Mouse (Mus musculus) heart, embryonic 12.5 days (tissue): ENCODE measurements around the gene Mex3a. TPM values are rescaled to one million over a fixed set of nuclear protein-coding genes. Genes with fewer than 3 reads are reported as not detected.

ENCODE experiments used
- ATAC-seq: fragments of 200-750 bp; cut with Nextera tagmentation; 2 replicates; pipeline ENCODE4 v1.8.0; 2017; ENCODE audit warnings: moderate TSS enrichment, moderate library complexity; ENCODE audit not compliant: insufficient number of reproducible peaks, low FRiP score
- H3K27ac ChIP-seq: fragments of 300-500 bp; sonication (generic); 2 replicates; pipeline ENCODE4 v1.5.1; 2016; ENCODE audit warnings: mild to moderate bottlenecking, moderate library complexity; ENCODE audit not compliant: poor library complexity, severe bottlenecking
- H3K27me3 ChIP-seq: fragments of 300-500 bp; sonication (generic); replicated peaks from 2 replicates; pipeline ENCODE4 v1.6.1; 2016; ENCODE audit warnings: mild to moderate bottlenecking, moderate library complexity
- H3K36me3 ChIP-seq: fragments of 300-500 bp; sonication (generic); 2 replicates; pipeline ENCODE4 v1.6.1; 2016; ENCODE audit warnings: mild to moderate bottlenecking, moderate library complexity
- H3K4me1 ChIP-seq: fragments of 300-500 bp; sonication (generic); replicated peaks from 2 replicates; pipeline ENCODE4 v1.6.1; 2016; ENCODE audit warnings: mild to moderate bottlenecking
- H3K4me2 ChIP-seq: fragments of 300-500 bp; sonication (generic); 2 replicates; pipeline ENCODE4 v1.6.1; 2016; ENCODE audit warnings: mild to moderate bottlenecking, moderate library complexity
- H3K4me3 ChIP-seq: fragments of 300-500 bp; sonication (generic); 2 replicates; pipeline ENCODE4 v1.5.1; 2016; ENCODE audit warnings: mild to moderate bottlenecking
- H3K9ac ChIP-seq: fragments of 300-500 bp; sonication (generic); 2 replicates; pipeline ENCODE4 v1.6.1; 2016; ENCODE audit warnings: mild to moderate bottlenecking, moderate library complexity
- H3K9me3 ChIP-seq: fragments of 300-500 bp; sonication (generic); replicated peaks from 2 replicates; pipeline ENCODE4 v1.6.1; 2016; ENCODE audit warnings: mild to moderate bottlenecking, moderate library complexity
- WGBS: fragments of 180-500 bp; shearing (Covaris S2); methylation state at CpG from one replicate; pipeline ENCODE4 v1.1.7; 2016; 5-methylcytosine and 5-hydroxymethylcytosine counted together
- polyA plus RNA-seq: library from polyadenylated mRNA; unstranded; fragments of >200 nt; fragmentation: Nextera tagmentation; extraction: Ambion mirVana; gene quantifications from 2 replicates; pipeline ENCODE4 v1.2.1, GENCODE M21; 2016

Mex3a gene
- polyA plus RNA-seq, 1 experiment from 2014 or later: 11.8 TPM

- Histone ChIP-seq H3K27ac (peak overlapping the region; percentile 88), H3K4me3 (peak overlapping the region; percentile 48), H3K27me3 (no peaks in the 10 kb centered on the region), H3K9me3 (no peaks in the 10 kb centered on the region), H3K4me2 (peak overlapping the region; percentile 70), H3K4me1 (peaks cover 49% of the 10 kb centered on the region), H3K9ac (peak overlapping the region; percentile 71), H3K36me3 (no peaks in the 10 kb centered on the region)
- ATAC-seq: no peak
- whole genome bisulfite sequencing: 66% methylated on average over 3 of the region's 3 CpGs
Measured at GRCm38 (mm10) chr3:88509250-88509649, 22.9 kb upstream of the Mex3a start.

DNA sequence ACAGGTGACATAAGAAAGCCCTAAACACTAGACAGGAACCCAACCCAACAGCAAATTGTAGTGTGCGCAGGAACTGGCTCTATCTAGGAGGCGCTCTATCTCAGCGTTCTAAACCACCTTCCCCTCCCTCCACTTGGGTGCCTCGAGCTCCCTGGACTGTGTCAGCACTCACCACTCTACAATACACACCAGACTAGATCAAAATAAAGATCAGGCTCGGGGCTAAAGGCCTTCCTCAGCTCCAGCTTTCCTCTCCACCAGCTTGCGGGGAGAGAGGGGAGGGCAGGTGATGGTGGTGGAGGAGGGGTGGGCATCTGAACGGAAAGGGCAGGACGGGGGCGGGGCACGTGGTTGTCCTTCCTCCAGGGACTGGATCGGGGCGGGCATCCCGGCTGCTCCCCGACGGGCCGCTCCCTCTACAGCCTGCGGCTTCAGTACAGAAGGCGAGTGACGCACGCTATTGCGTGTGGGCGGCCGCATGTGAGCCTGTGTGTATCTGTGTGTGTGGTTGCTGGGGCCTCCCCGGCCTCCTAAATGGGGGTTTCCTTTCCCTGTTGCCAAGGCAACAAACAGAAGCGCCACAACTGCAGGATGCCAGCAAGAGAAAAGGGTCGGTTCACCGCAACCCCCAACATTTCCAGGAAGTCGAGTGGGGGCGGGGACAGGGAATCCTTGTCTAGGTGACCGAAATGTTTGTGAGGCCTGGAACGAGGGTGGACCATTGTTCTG lies 22.3 kb upstream of the Mex3a start, which contains the start of gene Lmna:
Lmna (minus strand) TSS at position 265 of the 729 bp plus-strand sequence.
- Histone ChIP-seq H3K36me3 (no peaks in the 10 kb centered on the region), H3K27ac (peak within 1 kb of the TSS; percentile 88), H3K4me1 (peaks cover 49% of the 10 kb centered on the region), H3K4me3 (peak within 1 kb of the TSS; percentile 48), H3K9me3 (no peaks in the 10 kb centered on the region), H3K27me3 (no peaks in the 10 kb centered on the region), H3K9ac (peak within 1 kb of the TSS; percentile 71), H3K4me2 (peak within 1 kb of the TSS; percentile 70)
- peak; percentile 96 for ATAC-seq
- under 1% methylated on average over 31 of the region's 31 CpGs for WGBS

- Histone ChIP-seq H3K27ac (peak overlapping the region; percentile 88), H3K9me3 (no peaks in the 10 kb centered on the region), H3K4me1 (peaks cover 49% of the 10 kb centered on the region), H3K4me3 (peak overlapping the region; percentile 48), H3K4me2 (peak overlapping the region; percentile 70), H3K9ac (peak overlapping the region; percentile 71), H3K36me3 (no peaks in the 10 kb centered on the region), H3K27me3 (no peaks in the 10 kb centered on the region)
- WGBS: 52% methylated on average over 13 of the region's 13 CpGs
- ATAC-seq: no peak
Measured at GRCm38 (mm10) chr3:88510421-88511289, 21.5 kb upstream of the Mex3a start.

DNA sequence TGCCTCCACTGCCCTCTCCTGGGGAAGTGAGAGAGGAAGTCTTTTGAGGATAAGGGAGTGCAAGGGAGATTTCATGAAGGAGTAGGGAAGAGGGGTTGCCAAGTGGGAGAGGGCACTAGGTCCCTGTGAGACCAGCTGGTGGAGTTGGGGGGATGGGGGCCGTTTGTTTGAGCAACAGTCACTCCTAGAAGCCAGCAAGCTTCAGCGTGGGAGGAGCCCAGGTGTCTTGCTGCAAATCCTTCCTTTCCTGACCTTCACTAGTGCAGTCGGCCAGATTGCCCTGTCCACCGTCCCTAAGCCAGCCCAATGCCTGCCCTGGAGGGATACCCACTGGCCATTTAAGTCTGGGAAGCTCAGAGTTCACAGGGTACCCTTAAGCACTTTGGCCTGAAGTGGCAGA lies 20.6 kb upstream of the Mex3a start:
- 0 out of 2 replicates have a peak overlapping the region, but pooled peaks have one; percentile 17 for H3K9ac ChIP-seq
- WGBS: 55% methylated on average over 4 of the region's 4 CpGs
- H3K9me3 ChIP-seq: no peaks in the 10 kb centered on the region
- no peak overlapping the region for H3K4me2 ChIP-seq
- no peaks in the 10 kb centered on the region for H3K36me3 ChIP-seq
- no peak for ATAC-seq
- H3K27me3 ChIP-seq: no peaks in the 10 kb centered on the region
- H3K4me3 ChIP-seq: no peak overlapping the region
- peaks cover 49% of the 10 kb centered on the region for H3K4me1 ChIP-seq
- H3K27ac ChIP-seq: peak overlapping the region; percentile 56; the same call in 1 of the 2 replicates

GRCm38 (mm10) chr3:88512141-88512895 lies 19.9 kb upstream of the Mex3a start:
- no peaks in the 10 kb centered on the region for H3K27me3 ChIP-seq
- no peaks in the 10 kb centered on the region for H3K9me3 ChIP-seq
- WGBS: 42% methylated on average over 6 of the region's 6 CpGs
- H3K4me3 ChIP-seq: no peak overlapping the region
- H3K27ac ChIP-seq: peak overlapping the region; percentile 56; the same call in 1 of the 2 replicates
- H3K4me2 ChIP-seq: 0 out of 2 replicates have a peak overlapping the region, but pooled peaks have one; percentile 13
- peaks cover 45% of the 10 kb centered on the region for H3K4me1 ChIP-seq
- 0 out of 2 replicates have a peak overlapping the region, but pooled peaks have one; percentile 20 for H3K9ac ChIP-seq
- H3K36me3 ChIP-seq: no peaks in the 10 kb centered on the region
- no peak for ATAC-seq

DNA sequence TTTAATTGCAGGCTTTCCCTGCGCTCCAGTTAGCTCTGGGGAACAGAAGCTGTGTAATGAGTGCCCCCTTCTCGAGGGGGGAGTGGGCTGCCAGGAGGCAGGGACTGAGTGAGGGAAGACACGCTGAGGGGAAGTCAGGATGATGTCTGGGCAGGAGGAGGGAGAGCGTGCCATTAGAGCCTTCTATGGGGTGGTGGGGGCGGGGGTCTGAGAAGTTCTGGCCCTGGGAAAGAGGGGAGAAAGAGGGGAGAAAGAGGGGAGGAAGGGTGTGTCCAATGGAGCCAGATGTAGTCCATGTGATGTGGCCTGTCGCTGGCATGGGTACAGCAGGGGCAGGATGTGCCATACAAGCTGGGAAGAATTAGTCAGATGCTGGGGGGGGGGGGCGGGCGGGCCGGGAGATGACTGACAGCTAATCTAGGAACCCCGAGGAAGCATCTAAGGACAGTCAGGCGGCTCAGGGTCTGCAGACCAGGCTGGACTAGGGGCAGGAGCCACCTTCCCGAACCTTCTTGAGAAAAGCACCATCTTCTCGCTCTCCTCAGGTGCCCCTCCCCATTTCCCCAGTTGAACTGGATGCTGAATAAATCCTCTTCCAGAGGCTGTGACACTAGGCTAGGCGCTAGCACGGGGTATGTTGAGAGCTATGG lies 19.2 kb upstream of the Mex3a start:
- H3K4me3 ChIP-seq: no peak overlapping the region
- H3K9me3 ChIP-seq: no peaks in the 10 kb centered on the region
- no peaks in the 10 kb centered on the region for H3K36me3 ChIP-seq
- no peaks in the 10 kb centered on the region for H3K27me3 ChIP-seq
- ATAC-seq: no peak
- H3K4me1 ChIP-seq: peaks cover 44% of the 10 kb centered on the region
- H3K9ac ChIP-seq: 0 out of 2 replicates have a peak overlapping the region, but pooled peaks have one; percentile 20
- H3K4me2 ChIP-seq: peak overlapping the region; percentile 13; the same call in 1 of the 2 replicates
- 34% methylated on average over 12 of the region's 15 CpGs for WGBS
- peak overlapping the region; percentile 56 for H3K27ac ChIP-seq

GRCm38 (mm10) chr3:88513546-88514115 lies 18.6 kb upstream of the Mex3a start:
- H3K27ac ChIP-seq: peak overlapping the region; percentile 32; the same call in 1 of the 2 replicates

DNA sequence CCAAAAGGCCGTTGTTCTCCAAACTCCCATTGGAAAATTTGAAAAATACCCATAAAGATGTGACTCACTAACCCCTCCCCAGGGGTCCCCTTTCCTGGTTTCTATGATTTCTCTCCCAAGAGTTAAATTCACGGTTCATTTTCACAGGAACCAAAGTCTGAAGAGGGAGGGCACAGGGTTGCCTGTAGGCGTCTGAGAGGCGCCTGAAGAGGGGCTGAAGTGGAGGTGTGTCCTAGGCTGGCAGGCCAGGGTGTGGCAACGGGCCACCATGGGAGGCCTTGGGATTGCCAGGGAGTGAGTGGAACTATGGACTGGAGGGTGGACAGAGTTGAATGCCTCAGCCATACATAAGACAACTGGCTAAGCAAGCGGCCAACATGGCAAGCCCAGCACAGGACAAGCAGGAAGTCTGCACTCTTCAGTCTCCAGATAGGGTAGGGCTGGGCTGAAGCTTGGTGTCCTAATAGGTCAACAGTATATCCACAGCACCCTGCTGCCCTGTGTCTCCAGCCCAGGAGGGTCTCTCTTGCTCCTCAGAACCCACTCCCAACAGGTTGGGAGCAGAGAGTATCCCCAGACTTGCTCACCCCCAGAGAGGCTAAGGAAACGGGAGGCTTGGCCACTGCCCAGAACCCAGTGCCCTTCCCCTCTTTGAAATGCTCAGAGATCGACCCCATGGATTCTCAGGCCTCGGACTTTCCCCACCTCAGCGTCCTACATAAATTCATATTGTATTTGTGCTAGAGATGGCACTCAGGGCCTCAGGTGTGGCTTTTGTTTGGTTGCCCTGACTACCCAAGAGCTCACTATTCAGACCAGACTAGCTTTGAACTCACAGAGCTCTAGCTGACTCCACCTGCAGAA lies 17.7 kb upstream of the Mex3a start:
- WGBS: 69% methylated on average over 10 of the region's 10 CpGs
- ATAC-seq: no peak
- no peak overlapping the region for H3K4me3 ChIP-seq
- no peak overlapping the region for H3K4me2 ChIP-seq
- no peaks in the 10 kb centered on the region for H3K9me3 ChIP-seq
- no peak overlapping the region for H3K27ac ChIP-seq
- H3K9ac ChIP-seq: no peak overlapping the region
- H3K27me3 ChIP-seq: no peaks in the 10 kb centered on the region
- H3K4me1 ChIP-seq: peaks cover 40% of the 10 kb centered on the region
- no peaks in the 10 kb centered on the region for H3K36me3 ChIP-seq

More at GRCm38 (mm10) chr3:88513546-88514115, 18.6 kb upstream of the Mex3a start:
- Histone ChIP-seq H3K36me3 (no peaks in the 10 kb centered on the region), H3K9ac (0 out of 2 replicates have a peak overlapping the region, but pooled peaks have one; percentile 9), H3K9me3 (no peaks in the 10 kb centered on the region), H3K4me3 (no peak overlapping the region), H3K27me3 (no peaks in the 10 kb centered on the region), H3K4me2 (0 out of 2 replicates have a peak overlapping the region, but pooled peaks have one; percentile 13), H3K4me1 (peaks cover 44% of the 10 kb centered on the region)
- no peak for ATAC-seq
- 76% methylated on average over 7 of the region's 7 CpGs for WGBS

GRCm38 (mm10) chr3:88515095-88515386 lies 17.2 kb upstream of the Mex3a start:
- no peak overlapping the region for H3K4me3 ChIP-seq
- H3K9me3 ChIP-seq: no peaks in the 10 kb centered on the region
- no peak for ATAC-seq
- no peak overlapping the region for H3K9ac ChIP-seq
- no peak overlapping the region for H3K27ac ChIP-seq
- no peaks in the 10 kb centered on the region for H3K27me3 ChIP-seq
- WGBS: 91% methylated on average over 2 of the region's 2 CpGs
- no peaks in the 10 kb centered on the region for H3K36me3 ChIP-seq
- no peak overlapping the region for H3K4me2 ChIP-seq
- peaks cover 38% of the 10 kb centered on the region for H3K4me1 ChIP-seq
